Mouse (Mus musculus) liver, adult 2 months (tissue): ENCODE measurements around the gene Ciao2b. TPM values are rescaled to one million over a fixed set of nuclear protein-coding genes. Genes with fewer than 3 reads are reported as not detected.
A peak's percentile ranks its signal among the peaks of the same experiment; 100 is the strongest.
"Not testable (repeated sequence)": the region's sequence is repeated elsewhere in the genome, so short reads cannot be mapped to it uniquely, and the experiment has no call there.

Source experiments
- DNase-seq: peaks from one replicate; pipeline ENCODE4 v3.0.0-alpha.2; 2011; ENCODE audit warnings: low read depth, low spot score; ENCODE audit errors: extremely low read depth
- H3K27ac ChIP-seq: fragments of 200-500 bp; replicated peaks from 2 replicates; pipeline ENCODE4 v1.5.1; 2012; ENCODE audit warnings: low read depth, mild to moderate bottlenecking, control low read depth, inconsistent platforms, low read length; ENCODE audit not compliant: insufficient read depth
- H3K27me3 ChIP-seq: fragments of 200-500 bp; 2 replicates; pipeline ENCODE4 v1.6.1; 2012; ENCODE audit warnings: mild to moderate bottlenecking, moderate library complexity, low read length, inconsistent platforms; ENCODE audit not compliant: control insufficient read depth, insufficient read depth
- H3K36me3 ChIP-seq: fragments of 200-500 bp; 2 replicates; pipeline ENCODE4 v1.6.1; 2012; ENCODE audit warnings: low read length, inconsistent platforms; ENCODE audit not compliant: control insufficient read depth, insufficient read depth
- H3K4me1 ChIP-seq: fragments of 200-500 bp; 2 replicates; pipeline ENCODE4 v1.6.1; 2011; ENCODE audit warnings: low read length; ENCODE audit not compliant: control insufficient read depth, insufficient read depth
- H3K4me3 ChIP-seq: fragments of 200-500 bp; 2 replicates; pipeline ENCODE4 v1.5.1; 2011; ENCODE audit warnings: low read depth, mild to moderate bottlenecking, control low read depth, low read length, moderate library complexity; ENCODE audit not compliant: insufficient read depth
- H3K79me2 ChIP-seq: fragments of 200-500 bp; 2 replicates; pipeline ENCODE4 v1.6.1; 2012; ENCODE audit warnings: inconsistent platforms, mild to moderate bottlenecking, low read length, moderate library complexity; ENCODE audit not compliant: control insufficient read depth, insufficient read depth
- H3K9ac ChIP-seq: fragments of 200-500 bp; 2 replicates; pipeline ENCODE4 v1.6.1; 2012; ENCODE audit warnings: low read depth, mild to moderate bottlenecking, control low read depth, inconsistent platforms, low read length
- CTCF ChIP-seq: fragments of 200-500 bp; IDR thresholded peaks from 2 replicates; pipeline ENCODE4 v1.5.1; 2011; ENCODE audit warnings: low read depth, low read length, control low read depth
- POLR2A ChIP-seq: fragments of 200-500 bp; IDR thresholded peaks from 2 replicates; pipeline ENCODE4 v1.6.1; 2011; ENCODE audit warnings: low read length, control low read depth; ENCODE audit not compliant: insufficient read depth; ENCODE audit errors: extremely low read depth
- WGBS: fragments of 180-500 bp; shearing (Covaris S2); methylation state at CpG from one replicate; pipeline ENCODE4 v1.1.7; 2018; 5-methylcytosine and 5-hydroxymethylcytosine counted together
- polyA plus RNA-seq: library from polyadenylated mRNA; depleted of rRNA; stranded (reverse); fragments of >200 nt; gene quantifications from 2 replicates; pipeline ENCODE4 v1.2.3, GENCODE M21; 2012; rRNA removed
- total RNA-seq: library from RNA; depleted of rRNA; stranded (reverse); fragments of >200 nt; gene quantifications from 2 replicates; pipeline ENCODE4 v1.2.3, GENCODE M21; 2014; rRNA removed

Gene Ciao2b
- total RNA-seq (18.7 and 18.9 TPM in 2 replicates), polyA plus RNA-seq (20.4 and 24.2 TPM in 2 replicates)

DNA sequence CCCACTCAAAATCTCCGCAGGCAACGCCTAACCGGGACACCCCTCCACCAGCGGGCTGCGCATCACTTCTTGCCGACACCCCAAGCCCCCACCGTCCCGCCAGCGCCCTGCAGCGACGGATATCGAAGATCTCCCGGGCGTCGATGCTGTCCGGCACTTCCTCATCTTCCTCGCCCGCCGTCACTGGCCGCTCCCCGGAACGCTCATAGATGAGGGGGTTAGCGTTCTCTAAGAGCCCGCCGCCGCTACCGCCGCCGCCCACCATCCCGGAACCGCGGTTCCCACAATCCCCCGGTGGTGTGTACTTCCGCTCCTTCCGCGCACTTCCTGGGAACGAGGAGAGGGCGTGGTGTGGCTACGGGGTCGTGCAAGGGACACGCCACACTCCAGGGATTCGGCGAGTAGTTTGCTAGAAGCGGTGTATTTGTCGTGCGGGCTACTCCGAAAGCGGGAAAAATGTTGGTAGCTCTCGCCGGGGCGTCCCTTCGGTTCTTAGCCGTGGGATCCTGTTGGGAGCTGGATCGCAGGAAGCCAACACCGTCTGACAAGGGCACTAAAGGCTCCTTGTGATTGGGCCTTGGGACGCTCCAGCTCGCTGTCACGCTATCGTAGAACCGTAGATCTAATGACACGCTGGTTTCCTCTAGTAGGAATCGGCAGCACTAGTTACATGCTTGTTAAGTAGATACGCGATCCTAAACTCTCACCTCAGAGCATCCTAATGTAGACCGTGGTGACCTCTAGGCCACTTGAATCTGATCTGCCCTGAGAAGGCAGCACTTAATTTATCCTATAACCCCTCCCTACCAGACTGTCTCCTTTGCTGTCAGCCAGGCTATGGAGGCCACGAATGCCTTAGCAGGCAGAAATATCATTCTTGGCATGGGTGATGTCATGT is at the start of gene Ciao2b:
TSS of gene Ciao2b (minus strand) at position 540 of the 898 bp plus-strand sequence.
- H3K4me1 ChIP-seq = peaks cover 10% of the 10 kb centered on the region
- peak; percentile 78 for DNase-seq
- WGBS = under 1% methylated on average over 66 of the region's 66 CpGs
- H3K27ac ChIP-seq = peak within 1 kb of the TSS; percentile 81
- peak within 1 kb of the TSS; percentile 85 for H3K9ac ChIP-seq
- peak within 1 kb of the TSS; percentile 87 for H3K4me3 ChIP-seq
- H3K36me3 ChIP-seq = no peaks in the 10 kb centered on the region; the same call in 1 of the 2 replicates
- TF ChIP-seq POLR2A (peak; percentile 44; the same call in 1 of the 2 replicates), CTCF (no peak)
- H3K27me3 ChIP-seq = no peaks in the 10 kb centered on the region
- H3K79me2 ChIP-seq = no peaks in the 10 kb centered on the region

DNA sequence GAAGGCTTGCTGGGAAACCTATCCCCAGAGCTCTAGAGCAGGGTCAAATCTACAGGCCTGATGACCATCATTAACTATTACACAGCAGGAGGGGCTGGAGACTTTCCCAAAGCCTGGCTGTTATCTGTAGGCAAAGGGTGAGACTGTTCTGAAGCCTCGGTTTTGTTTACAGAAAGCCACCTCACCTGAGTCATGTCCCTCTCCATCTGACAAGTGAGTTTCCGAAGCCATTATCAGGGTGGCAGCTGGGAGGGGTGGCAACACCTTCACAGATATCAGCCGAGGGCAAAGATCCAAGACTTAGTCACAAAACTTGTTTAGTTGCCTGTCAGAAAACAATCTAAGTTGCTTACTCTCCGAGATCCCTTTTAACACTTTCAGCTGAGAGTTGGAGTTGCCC is 46.7 kb upstream of the Ciao2b start:
- Histone ChIP-seq H3K9ac (no peak overlapping the region), H3K27ac (no peak overlapping the region), H3K4me3 (no peak overlapping the region), H3K36me3 (no peaks in the 10 kb centered on the region), H3K27me3 (no peaks in the 10 kb centered on the region), H3K4me1 (no peaks in the 10 kb centered on the region), H3K79me2 (no peaks in the 10 kb centered on the region)
- 49% methylated on average over 4 of the region's 4 CpGs for WGBS
- no peak for DNase-seq
- no peak for TF ChIP-seq CTCF
- TF ChIP-seq POLR2A = no peak

DNA sequence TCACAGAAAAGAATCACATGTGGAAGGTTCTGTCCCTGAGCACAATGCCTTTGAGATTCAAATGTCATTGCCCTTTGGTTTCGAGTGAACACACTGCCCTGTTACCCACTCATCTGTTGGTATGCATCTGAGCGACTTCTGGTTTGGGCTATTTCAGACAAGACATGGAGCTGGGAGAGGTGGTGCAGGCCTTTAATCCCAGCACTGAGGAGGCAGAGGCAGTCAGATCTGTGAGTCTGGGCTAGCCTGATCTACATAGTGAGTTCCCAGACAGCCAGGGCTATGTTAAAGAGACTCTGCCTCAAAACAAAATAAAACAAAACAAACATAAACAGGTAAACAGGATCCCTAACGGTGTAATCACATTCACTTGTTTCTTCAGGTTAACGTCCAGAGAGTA is 13.8 kb upstream of the Ciao2b start:
- 77% methylated on average over 4 of the region's 4 CpGs for WGBS
- no peaks in the 10 kb centered on the region for H3K27me3 ChIP-seq
- no peak for DNase-seq
- no peak overlapping the region for H3K4me3 ChIP-seq
- no peak overlapping the region for H3K27ac ChIP-seq
- no peak for TF ChIP-seq CTCF
- peaks cover 5% of the 10 kb centered on the region for H3K4me1 ChIP-seq
- no peak overlapping the region for H3K9ac ChIP-seq
- no peaks in the 10 kb centered on the region for H3K36me3 ChIP-seq
- no peaks in the 10 kb centered on the region for H3K79me2 ChIP-seq

DNA sequence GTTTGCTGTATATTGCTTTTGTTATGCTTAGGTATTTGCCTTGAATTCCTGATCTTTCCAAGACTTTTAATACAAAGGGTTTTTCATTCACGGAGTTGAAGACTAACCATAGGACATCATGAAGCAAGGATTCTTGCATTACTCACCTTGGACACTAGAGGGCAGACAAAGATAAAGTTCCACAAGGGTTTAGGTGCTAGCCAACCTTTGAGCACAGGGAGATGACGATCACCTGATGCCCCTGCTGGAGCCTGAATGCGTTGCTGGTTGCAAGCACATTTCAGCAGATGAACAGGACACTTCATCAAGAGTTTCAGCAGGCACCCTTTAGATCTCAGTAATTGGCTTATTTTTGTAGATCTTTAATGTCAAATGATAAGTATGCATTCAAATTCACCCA is 13.2 kb upstream of the Ciao2b start:
- Histone ChIP-seq H3K4me3 (no peak overlapping the region), H3K4me1 (peaks cover 5% of the 10 kb centered on the region), H3K9ac (no peak overlapping the region), H3K27me3 (no peaks in the 10 kb centered on the region), H3K27ac (no peak overlapping the region), H3K79me2 (no peaks in the 10 kb centered on the region), H3K36me3 (no peaks in the 10 kb centered on the region)
- WGBS = 4% methylated on average over 3 of the region's 3 CpGs
- TF ChIP-seq POLR2A = no peak
- peak; percentile 81 for TF ChIP-seq CTCF
- peak; percentile 87 for DNase-seq

DNA sequence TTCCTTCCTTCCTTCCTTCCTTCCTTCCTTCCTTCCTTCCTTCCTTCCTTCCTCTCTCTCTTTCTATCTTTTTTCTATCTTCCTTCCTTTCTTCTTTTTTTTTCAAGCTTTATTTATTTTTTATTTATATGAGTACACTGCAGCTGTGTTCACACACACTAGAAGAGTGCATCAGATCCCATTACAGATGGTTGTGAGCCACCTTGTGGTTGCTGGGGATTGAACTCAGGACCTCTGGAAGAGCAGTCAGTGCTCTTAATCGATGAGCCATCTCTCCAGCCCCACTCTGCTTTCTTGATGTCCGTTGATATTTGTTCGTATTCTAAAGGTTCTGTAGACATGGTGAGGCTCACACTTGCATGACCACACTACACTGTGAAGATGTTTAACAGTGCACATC is 2.4 kb upstream of the Ciao2b start:
- H3K4me1 ChIP-seq = peaks cover 10% of the 10 kb centered on the region
- DNase-seq, H3K36me3 ChIP-seq, H3K27me3 ChIP-seq, H3K27ac ChIP-seq, H3K4me3 ChIP-seq, H3K9ac ChIP-seq, H3K79me2 ChIP-seq: not testable (repeated sequence)
- WGBS = 70% methylated on average over 3 of the region's 3 CpGs

DNA sequence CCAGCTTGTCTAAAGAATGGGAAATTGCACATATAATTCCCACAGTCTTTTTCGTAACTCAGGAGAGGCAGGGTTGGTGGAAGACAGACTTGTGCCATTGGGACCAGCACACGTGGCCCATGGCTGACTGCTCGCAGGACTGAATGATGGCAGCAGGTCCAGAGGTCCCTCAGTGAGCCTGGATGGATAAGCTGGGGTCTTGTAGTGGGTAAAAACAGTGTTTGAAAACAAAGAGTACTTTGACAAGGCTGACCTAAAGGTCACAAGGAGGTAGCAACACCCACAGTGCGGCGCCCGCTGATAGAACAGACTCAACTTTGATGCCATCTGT is 524 bp upstream of the Ciao2b start:
- peaks cover 10% of the 10 kb centered on the region for H3K4me1 ChIP-seq
- H3K27ac ChIP-seq = peak overlapping the region; percentile 81
- H3K9ac ChIP-seq = peak overlapping the region; percentile 82
- no peaks in the 10 kb centered on the region; the same call in 1 of the 2 replicates for H3K36me3 ChIP-seq
- H3K27me3 ChIP-seq = no peaks in the 10 kb centered on the region
- H3K79me2 ChIP-seq = no peaks in the 10 kb centered on the region
- 77% methylated on average over 6 of the region's 6 CpGs for WGBS
- TF ChIP-seq POLR2A (no peak), CTCF (no peak)
- H3K4me3 ChIP-seq = peak overlapping the region; percentile 87
- DNase-seq = no peak
